Mouse (Mus musculus) stomach, postnatal 0 days (tissue): ENCODE results near the gene Rhoj.

ENCODE experiments used
- CTCF ChIP-seq: IDR thresholded peaks from 2 replicates; pipeline ENCODE4 v1.5.1; 2016; ENCODE audit warnings: antibody characterized with exemption, low read depth, mild to moderate bottlenecking, moderate library complexity
- EP300 ChIP-seq: optimal IDR thresholded peaks from 2 replicates; pipeline ENCODE3; 2016; ENCODE audit warnings: antibody characterized with exemption

- TF ChIP-seq CTCF, result no peak
- TF ChIP-seq EP300, result no peak
Measured at GRCm38 (mm10) chr12:75369418-75369851, 61.3 kb downstream of the Rhoj start.
